Mouse (Mus musculus): ENCODE results near the gene Armc12. TPM values are rescaled to one million over a fixed set of nuclear protein-coding genes. Genes with fewer than 3 reads are reported as not detected.

Gene Armc12
- polyA plus RNA-seq (2014; fragmentation: Nextera tagmentation; extraction: Ambion mirVana) = not detected in 2 replicates

DNA sequence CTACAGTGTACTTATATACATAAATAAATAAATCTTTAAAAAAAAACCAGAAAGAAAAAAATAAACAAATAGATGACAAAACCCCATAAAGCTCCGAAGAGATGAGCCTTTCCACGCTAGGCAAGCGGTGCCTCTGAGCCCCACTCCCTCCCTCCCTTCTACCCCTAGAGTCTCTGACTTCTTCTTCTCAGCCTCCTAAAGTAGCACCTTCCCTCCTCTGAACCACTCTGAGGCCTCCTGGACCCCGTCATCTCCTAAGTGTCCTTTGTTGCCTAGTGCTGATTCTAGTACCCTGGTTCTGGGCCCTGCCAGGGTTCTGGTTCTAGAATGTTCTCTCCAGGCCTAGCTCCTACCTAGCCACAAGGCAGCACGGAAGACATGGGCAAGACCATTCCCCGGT, at the start of gene Armc12:
TSS of gene Armc12 (plus strand) at position 301 of the 400 bp plus-strand sequence.
- ATAC-seq (replicated peaks; ENCODE audit: low FRiP score) (no peak), DNase-seq (ENCODE audit: low spot score) (no peak)
- WGBS = 87% methylated on average over 6 of the region's 6 CpGs
- H3K4me1 ChIP-seq (replicated peaks; ENCODE audit: control insufficient read depth, insufficient read depth, low read length) = no peaks in the 10 kb centered on the region
- H3K4me2 ChIP-seq (ENCODE audit: low read depth, low read length, severe bottlenecking) = no peak within 1 kb of the TSS
- no peaks in the 10 kb centered on the region for H3K27me3 ChIP-seq (ENCODE audit: control insufficient read depth, insufficient read depth, low read length)
- no peak within 1 kb of the TSS for H3K9ac ChIP-seq (ENCODE audit: low read length)
- H3K4me3 ChIP-seq (ENCODE audit: low read depth, low read length) = no peak within 1 kb of the TSS
- no peaks in the 10 kb centered on the region for H3K36me3 ChIP-seq (ENCODE audit: control insufficient read depth, insufficient read depth, low read length)
- H3K9me3 ChIP-seq (ENCODE audit: control insufficient read depth, low read length) = no peaks in the 10 kb centered on the region
- H3K27ac ChIP-seq (ENCODE audit: low read depth, low read length) = no peak within 1 kb of the TSS

DNA sequence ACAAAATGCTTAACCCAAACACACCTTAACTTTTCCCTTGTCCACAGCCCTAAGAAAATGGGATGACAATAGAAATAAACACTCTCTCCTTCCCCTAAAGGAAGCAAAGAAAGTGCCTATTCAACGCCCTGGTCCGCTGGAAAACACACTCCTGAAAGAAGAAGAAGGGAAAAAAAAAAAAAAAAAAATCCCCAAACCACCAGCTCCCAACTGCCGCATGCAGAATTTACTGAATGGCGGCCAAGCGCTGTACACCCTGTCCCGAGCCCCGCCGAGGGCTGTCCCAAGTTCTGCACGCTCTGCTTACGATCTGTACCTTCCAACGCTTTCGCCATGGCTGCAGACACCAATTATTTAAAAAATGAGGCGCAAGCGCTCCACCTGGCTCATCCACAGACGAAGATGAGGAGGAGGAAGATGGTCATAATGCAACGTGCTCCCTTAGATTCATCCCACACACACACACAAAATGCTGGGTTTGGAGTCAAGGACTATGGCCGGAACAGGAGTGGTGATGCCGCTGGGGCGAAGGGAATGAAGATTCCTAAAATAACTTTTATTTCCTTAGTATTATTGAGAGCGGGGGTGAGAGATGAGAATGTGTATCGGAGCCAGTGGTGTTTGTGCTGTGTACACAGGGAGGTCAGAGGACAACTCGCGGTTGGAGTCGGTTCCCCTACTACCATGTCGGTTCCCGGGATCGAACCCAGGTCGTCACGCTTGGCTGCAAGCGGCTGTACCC, 45.7 kb upstream of the Armc12 start:
- DNase-seq (ENCODE audit: low spot score) (peak; percentile 81), ATAC-seq (replicated peaks; ENCODE audit: low FRiP score) (no peak)
- H3K27ac ChIP-seq (ENCODE audit: low read depth, low read length) = no peak overlapping the region
- no peaks in the 10 kb centered on the region for H3K27me3 ChIP-seq (ENCODE audit: control insufficient read depth, insufficient read depth, low read length)
- peak overlapping the region; percentile 64 for H3K4me2 ChIP-seq (ENCODE audit: low read depth, low read length, severe bottlenecking)
- peak overlapping the region; percentile 87 for H3K9ac ChIP-seq (ENCODE audit: low read length)
- peak overlapping the region; percentile 91 for H3K4me3 ChIP-seq (ENCODE audit: low read depth, low read length)
- H3K9me3 ChIP-seq (ENCODE audit: control insufficient read depth, low read length) = no peaks in the 10 kb centered on the region
- 0 out of 2 replicates have a peak, but pooled peaks cover 3% of the 10 kb centered on the region for H3K4me1 ChIP-seq (replicated peaks; ENCODE audit: control insufficient read depth, insufficient read depth, low read length)
- no peaks in the 10 kb centered on the region for H3K36me3 ChIP-seq (ENCODE audit: control insufficient read depth, insufficient read depth, low read length)
- 11% methylated on average over 30 of the region's 30 CpGs for WGBS

DNA sequence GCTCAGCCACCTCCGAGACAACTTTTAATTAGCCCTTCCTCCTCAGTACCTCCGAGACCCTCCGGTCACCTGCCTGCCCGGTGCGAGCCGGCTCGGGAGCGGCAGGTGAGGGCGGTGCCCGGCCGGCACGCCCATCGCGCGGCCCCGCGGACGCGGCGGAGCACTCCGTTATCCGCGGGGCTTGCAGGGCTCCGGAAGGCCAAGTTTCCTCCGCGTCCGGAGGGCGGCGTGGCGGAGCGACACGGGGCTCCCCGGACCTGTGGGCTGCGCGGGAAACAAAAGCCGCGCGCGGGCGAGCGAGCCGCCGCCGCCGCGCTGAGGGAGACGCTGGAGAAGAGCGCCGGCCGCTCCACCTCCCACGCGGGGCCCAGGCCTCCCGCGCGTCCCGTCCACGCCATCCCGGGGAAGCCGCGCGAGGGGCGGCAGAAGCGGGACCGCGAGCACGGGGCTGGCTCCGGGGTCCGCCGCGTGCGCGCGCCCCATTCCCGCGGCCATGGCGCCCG, 45.1 kb upstream of the Armc12 start:
- ATAC-seq (replicated peaks; ENCODE audit: low FRiP score) = peak; percentile 56
- peak overlapping the region; percentile 87 for H3K9ac ChIP-seq (ENCODE audit: low read length)
- peak overlapping the region; percentile 91 for H3K4me3 ChIP-seq (ENCODE audit: low read depth, low read length)
- H3K27ac ChIP-seq (ENCODE audit: low read depth, low read length) = peak overlapping the region; percentile 87
- H3K4me2 ChIP-seq (ENCODE audit: low read depth, low read length, severe bottlenecking) = peak overlapping the region; percentile 64
- H3K4me1 ChIP-seq (replicated peaks; ENCODE audit: control insufficient read depth, insufficient read depth, low read length) = 0 out of 2 replicates have a peak, but pooled peaks cover 3% of the 10 kb centered on the region
- under 1% methylated on average over 62 of the region's 77 CpGs for WGBS
- H3K36me3 ChIP-seq (ENCODE audit: control insufficient read depth, insufficient read depth, low read length) = no peaks in the 10 kb centered on the region
- peak; percentile 81 for DNase-seq (ENCODE audit: low spot score)
- H3K9me3 ChIP-seq (ENCODE audit: control insufficient read depth, low read length) = no peaks in the 10 kb centered on the region
- no peaks in the 10 kb centered on the region for H3K27me3 ChIP-seq (ENCODE audit: control insufficient read depth, insufficient read depth, low read length)

DNA sequence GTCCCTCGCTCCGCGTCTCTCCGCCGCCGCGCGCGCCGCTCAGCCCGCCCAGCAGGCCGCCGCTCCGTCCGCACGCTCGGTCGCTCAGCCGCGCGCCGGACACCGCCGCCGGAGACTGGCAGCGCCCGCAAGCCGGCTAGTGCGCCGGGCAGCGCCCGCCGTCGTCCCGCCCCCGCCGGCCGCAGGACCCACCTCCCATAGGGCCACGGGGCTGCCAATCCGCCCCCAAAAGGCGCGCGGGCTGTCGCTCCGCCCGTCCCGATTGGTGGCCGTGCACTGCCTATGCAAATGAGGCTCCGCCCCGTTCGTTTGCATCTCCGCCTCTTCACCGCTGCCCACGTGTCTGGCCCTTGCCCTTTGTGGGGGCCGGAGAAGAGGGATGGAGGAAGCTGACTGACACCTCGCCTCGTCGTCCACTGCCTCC, 44.6 kb upstream of the Armc12 start:
- peak overlapping the region; percentile 91 for H3K4me3 ChIP-seq (ENCODE audit: low read depth, low read length)
- DNase-seq (ENCODE audit: low spot score) (peak; percentile 99), ATAC-seq (replicated peaks; ENCODE audit: low FRiP score) (peak; percentile 99)
- H3K9ac ChIP-seq (ENCODE audit: low read length) = peak overlapping the region; percentile 87
- no peaks in the 10 kb centered on the region for H3K27me3 ChIP-seq (ENCODE audit: control insufficient read depth, insufficient read depth, low read length)
- no peaks in the 10 kb centered on the region for H3K36me3 ChIP-seq (ENCODE audit: control insufficient read depth, insufficient read depth, low read length)
- H3K4me2 ChIP-seq (ENCODE audit: low read depth, low read length, severe bottlenecking) = peak overlapping the region; percentile 64
- H3K9me3 ChIP-seq (ENCODE audit: control insufficient read depth, low read length) = no peaks in the 10 kb centered on the region
- 0 out of 2 replicates have a peak, but pooled peaks cover 3% of the 10 kb centered on the region for H3K4me1 ChIP-seq (replicated peaks; ENCODE audit: control insufficient read depth, insufficient read depth, low read length)
- under 1% methylated on average over 36 of the region's 58 CpGs for WGBS
- H3K27ac ChIP-seq (ENCODE audit: low read depth, low read length) = peak overlapping the region; percentile 87

DNA sequence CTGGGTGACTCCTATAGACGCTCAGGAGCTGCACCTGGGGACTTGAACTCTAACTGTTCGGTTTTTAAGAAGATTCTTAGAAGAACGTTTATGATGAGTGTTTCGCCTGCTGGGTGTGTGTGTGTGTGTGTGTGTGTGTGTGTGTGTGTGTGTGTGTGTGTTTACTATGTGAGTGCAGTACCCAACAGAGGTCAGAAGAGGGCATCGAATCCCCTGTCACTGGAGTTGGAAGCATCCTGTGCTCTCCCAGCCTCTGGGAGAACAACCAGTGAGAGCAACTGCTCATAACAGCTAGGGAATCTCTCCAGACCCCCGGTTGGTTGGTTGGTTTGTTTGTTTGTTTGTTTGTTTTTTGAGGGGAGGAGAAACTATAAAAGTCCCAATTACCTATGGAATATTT, 43.9 kb upstream of the Armc12 start:
- DNase-seq (ENCODE audit: low spot score) = no peak
- Histone ChIP-seq H3K27me3 (ENCODE audit: control insufficient read depth, insufficient read depth, low read length) (no peaks in the 10 kb centered on the region), H3K4me3 (ENCODE audit: low read depth, low read length) (no peak overlapping the region), H3K36me3 (ENCODE audit: control insufficient read depth, insufficient read depth, low read length) (no peaks in the 10 kb centered on the region), H3K4me1 (replicated peaks; ENCODE audit: control insufficient read depth, insufficient read depth, low read length) (0 out of 2 replicates have a peak, but pooled peaks cover 3% of the 10 kb centered on the region), H3K9ac (ENCODE audit: low read length) (no peak overlapping the region), H3K4me2 (ENCODE audit: low read depth, low read length, severe bottlenecking) (peak overlapping the region; percentile 57; the same call in 1 of the 2 replicates), H3K27ac (ENCODE audit: low read depth, low read length) (no peak overlapping the region), H3K9me3 (ENCODE audit: control insufficient read depth, low read length) (no peaks in the 10 kb centered on the region)
- 80% methylated on average over 6 of the region's 6 CpGs for WGBS
- no peak for ATAC-seq (replicated peaks; ENCODE audit: low FRiP score)

DNA sequence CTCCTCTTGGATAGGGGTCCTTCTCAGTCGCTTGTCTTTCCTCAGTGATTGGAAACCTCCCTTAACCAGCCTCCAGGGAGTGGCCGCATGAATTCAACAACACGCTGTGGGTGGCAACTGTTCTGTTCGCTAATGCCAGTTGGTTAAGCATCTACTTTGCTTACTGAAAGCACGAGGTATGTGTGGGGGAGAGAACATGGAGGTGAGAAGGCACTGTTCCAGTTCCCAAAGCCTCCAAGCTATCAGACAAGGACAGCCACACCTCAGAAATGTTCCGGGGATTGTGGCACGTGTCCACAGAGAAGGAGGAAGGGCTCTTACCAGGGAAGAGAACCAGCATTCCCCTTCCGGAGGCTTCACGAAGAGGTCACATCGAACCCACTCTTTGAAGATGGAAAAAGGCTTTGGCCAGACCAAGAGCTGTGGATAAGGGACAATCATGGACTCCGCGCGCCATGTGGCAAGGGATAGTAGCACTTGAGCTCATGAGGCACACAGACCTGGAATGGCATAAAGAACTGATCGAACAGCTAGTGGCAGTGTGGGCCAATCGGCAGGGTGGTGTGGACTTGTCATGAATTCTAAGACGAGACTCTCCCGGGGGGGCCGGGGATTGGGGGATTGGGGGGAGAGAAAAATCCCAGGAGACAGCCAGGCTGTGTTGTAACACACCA, 42.9 kb upstream of the Armc12 start:
- Histone ChIP-seq H3K4me1 (replicated peaks; ENCODE audit: control insufficient read depth, insufficient read depth, low read length) (0 out of 2 replicates have a peak, but pooled peaks cover 3% of the 10 kb centered on the region), H3K27ac (ENCODE audit: low read depth, low read length) (no peak overlapping the region), H3K36me3 (ENCODE audit: control insufficient read depth, insufficient read depth, low read length) (no peaks in the 10 kb centered on the region), H3K4me3 (ENCODE audit: low read depth, low read length) (no peak overlapping the region), H3K9me3 (ENCODE audit: control insufficient read depth, low read length) (no peaks in the 10 kb centered on the region), H3K4me2 (ENCODE audit: low read depth, low read length, severe bottlenecking) (no peak overlapping the region), H3K27me3 (ENCODE audit: control insufficient read depth, insufficient read depth, low read length) (no peaks in the 10 kb centered on the region), H3K9ac (ENCODE audit: low read length) (no peak overlapping the region)
- DNase-seq (ENCODE audit: low spot score) (no peak), ATAC-seq (replicated peaks; ENCODE audit: low FRiP score) (no peak)
- WGBS = 92% methylated on average over 18 of the region's 18 CpGs

DNA sequence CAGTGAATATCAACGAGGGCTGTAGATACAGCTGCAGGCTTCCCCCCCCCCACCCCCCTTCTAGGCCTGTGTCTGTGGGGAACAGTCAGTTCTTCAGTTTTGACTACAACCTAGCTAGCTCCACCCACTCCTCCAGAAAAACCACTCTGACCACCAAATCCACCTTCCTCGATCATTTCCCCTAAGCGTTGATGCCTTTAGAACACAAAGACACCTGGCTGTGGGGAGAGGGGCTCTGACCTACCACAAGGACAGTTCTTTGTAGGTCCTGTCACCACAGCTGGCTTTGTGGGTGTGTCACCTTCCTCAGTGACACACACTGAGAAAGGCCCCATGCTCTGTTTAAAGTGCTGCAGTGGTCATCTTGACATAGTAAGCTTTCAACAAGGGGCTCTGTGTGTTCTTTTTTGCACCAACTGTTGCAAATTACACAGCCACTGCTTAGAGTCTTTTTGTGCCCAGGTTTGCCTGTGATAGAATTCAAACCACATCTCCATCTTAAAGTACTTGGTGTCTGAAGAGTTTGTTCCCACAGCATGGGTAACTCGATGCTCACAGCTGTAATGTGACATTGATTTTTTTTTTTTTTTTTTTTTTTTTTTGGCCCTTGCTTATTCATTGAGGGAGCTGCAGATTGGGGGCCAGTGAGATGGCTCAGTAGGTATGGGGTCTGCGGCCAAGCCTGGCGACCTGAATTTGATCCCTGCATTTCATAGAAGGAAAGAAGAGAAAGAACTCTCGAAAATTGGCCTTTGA, 42.2 kb upstream of the Armc12 start:
- Histone ChIP-seq H3K9me3 (ENCODE audit: control insufficient read depth, low read length) (no peaks in the 10 kb centered on the region), H3K4me1 (replicated peaks; ENCODE audit: control insufficient read depth, insufficient read depth, low read length) (0 out of 2 replicates have a peak, but pooled peaks cover 3% of the 10 kb centered on the region), H3K27ac (ENCODE audit: low read depth, low read length) (no peak overlapping the region), H3K4me3 (ENCODE audit: low read depth, low read length) (no peak overlapping the region), H3K9ac (ENCODE audit: low read length) (no peak overlapping the region), H3K27me3 (ENCODE audit: control insufficient read depth, insufficient read depth, low read length) (no peaks in the 10 kb centered on the region), H3K36me3 (ENCODE audit: control insufficient read depth, insufficient read depth, low read length) (no peaks in the 10 kb centered on the region), H3K4me2 (ENCODE audit: low read depth, low read length, severe bottlenecking) (no peak overlapping the region)
- 75% methylated on average over 7 of the region's 7 CpGs for whole genome bisulfite sequencing
- DNase-seq (ENCODE audit: low spot score) (no peak), ATAC-seq (replicated peaks; ENCODE audit: low FRiP score) (no peak)
